Mouse (Mus musculus): ENCODE data around the gene Pds5a. TPM values are rescaled to one million over a fixed set of nuclear protein-coding genes. Genes with fewer than 3 reads are reported as not detected.

The Pds5a gene
- polyA plus RNA-seq, 1 experiment from 2014 or later, result 78.4 TPM

DNA sequence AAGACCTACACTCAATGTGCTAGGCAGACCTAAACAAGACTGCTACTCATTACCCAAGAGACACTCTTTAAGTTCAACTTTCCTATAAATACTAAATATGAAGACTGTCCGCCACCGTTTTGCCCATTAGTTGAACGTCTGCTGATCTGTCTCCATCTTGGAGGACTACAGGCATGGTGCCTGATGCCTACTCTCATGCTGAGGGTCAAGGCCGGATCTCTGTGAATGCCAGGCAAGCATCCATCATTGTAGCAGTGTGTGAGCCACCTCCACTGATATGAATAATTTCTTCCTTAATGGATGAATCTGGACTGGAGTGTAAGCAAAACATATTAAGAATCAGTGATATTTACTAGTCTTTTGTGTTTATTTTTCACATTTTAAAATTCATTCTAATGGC lies 87.5 kb downstream of the Pds5a start:
- H3K36me3 ChIP-seq (ENCODE audit: control insufficient read depth, insufficient read depth, low read length), result peaks cover 27% of the 10 kb centered on the region
- no peak overlapping the region for H3K4me3 ChIP-seq (replicated peaks; ENCODE audit: low read depth, low read length)
- H3K27ac ChIP-seq (replicated peaks; ENCODE audit: low read depth, low read length), result no peak overlapping the region
- H3K9ac ChIP-seq (replicated peaks; ENCODE audit: low read length), result no peak overlapping the region
- ATAC-seq (ENCODE audit: low FRiP score, low TSS enrichment), result no peak
- H3K4me2 ChIP-seq (ENCODE audit: low read length), result no peak overlapping the region
- WGBS, result 88% methylated on average over 4 of the region's 4 CpGs
- no peaks in the 10 kb centered on the region for H3K27me3 ChIP-seq (ENCODE audit: control insufficient read depth, insufficient read depth, low read length)
- no peak for DNase-seq
- H3K4me1 ChIP-seq (ENCODE audit: control insufficient read depth, insufficient read depth, low read length), result no peaks in the 10 kb centered on the region
- no peaks in the 10 kb centered on the region for H3K9me3 ChIP-seq (ENCODE audit: control insufficient read depth, low read length)

- no peak for ATAC-seq (ENCODE audit: low FRiP score, low TSS enrichment)
- H3K27me3 ChIP-seq (ENCODE audit: control insufficient read depth, insufficient read depth, low read length), result no peaks in the 10 kb centered on the region
Measured at GRCm38 (mm10) chr5:65609769-65610168, 88.3 kb downstream of the Pds5a start.

GRCm38 (mm10) chr5:65606820-65607219 lies 91.3 kb downstream of the Pds5a start:
- no peak for ATAC-seq (ENCODE audit: low FRiP score, low TSS enrichment)
- H3K27ac ChIP-seq (replicated peaks; ENCODE audit: low read depth, low read length), result no peak overlapping the region
- no peak overlapping the region for H3K4me2 ChIP-seq (ENCODE audit: low read length)
- H3K36me3 ChIP-seq (ENCODE audit: control insufficient read depth, insufficient read depth, low read length), result peaks cover 18% of the 10 kb centered on the region
- 97% methylated on average over 1 of the region's 1 CpGs for WGBS
- no peaks in the 10 kb centered on the region for H3K4me1 ChIP-seq (ENCODE audit: control insufficient read depth, insufficient read depth, low read length)
- H3K9me3 ChIP-seq (ENCODE audit: control insufficient read depth, low read length), result no peaks in the 10 kb centered on the region
- DNase-seq, result no peak
- H3K4me3 ChIP-seq (replicated peaks; ENCODE audit: low read depth, low read length), result no peak overlapping the region
- H3K27me3 ChIP-seq (ENCODE audit: control insufficient read depth, insufficient read depth, low read length), result no peaks in the 10 kb centered on the region
- H3K9ac ChIP-seq (replicated peaks; ENCODE audit: low read length), result no peak overlapping the region

More at GRCm38 (mm10) chr5:65609769-65610168, 88.3 kb downstream of the Pds5a start:
- no peak overlapping the region for H3K9ac ChIP-seq (replicated peaks; ENCODE audit: low read length)
- no peaks in the 10 kb centered on the region for H3K9me3 ChIP-seq (ENCODE audit: control insufficient read depth, low read length)
- H3K4me2 ChIP-seq (ENCODE audit: low read length), result no peak overlapping the region
- DNase-seq, result no peak
- 88% methylated on average over 5 of the region's 5 CpGs for WGBS
- H3K4me1 ChIP-seq (ENCODE audit: control insufficient read depth, insufficient read depth, low read length), result no peaks in the 10 kb centered on the region
- H3K4me3 ChIP-seq (replicated peaks; ENCODE audit: low read depth, low read length), result no peak overlapping the region
- H3K36me3 ChIP-seq (ENCODE audit: control insufficient read depth, insufficient read depth, low read length), result peaks cover 21% of the 10 kb centered on the region
- H3K27ac ChIP-seq (replicated peaks; ENCODE audit: low read depth, low read length), result no peak overlapping the region

- H3K4me1 ChIP-seq (ENCODE audit: control insufficient read depth, insufficient read depth, low read length), result no peaks in the 10 kb centered on the region
- 95% methylated on average over 7 of the region's 7 CpGs for WGBS
- no peak overlapping the region for H3K27ac ChIP-seq (replicated peaks; ENCODE audit: low read depth, low read length)
Measured at GRCm38 (mm10) chr5:65599681-65600080, 98.4 kb downstream of the Pds5a start.

GRCm38 (mm10) chr5:65592421-65592820 lies 105.7 kb downstream of the Pds5a start:
- ATAC-seq (ENCODE audit: low FRiP score, low TSS enrichment) (no peak), DNase-seq (no peak)
- Histone ChIP-seq H3K4me2 (ENCODE audit: low read length) (no peak overlapping the region), H3K27ac (replicated peaks; ENCODE audit: low read depth, low read length) (no peak overlapping the region), H3K9ac (replicated peaks; ENCODE audit: low read length) (no peak overlapping the region), H3K36me3 (ENCODE audit: control insufficient read depth, insufficient read depth, low read length) (peaks cover 26% of the 10 kb centered on the region), H3K4me3 (replicated peaks; ENCODE audit: low read depth, low read length) (no peak overlapping the region), H3K27me3 (ENCODE audit: control insufficient read depth, insufficient read depth, low read length) (no peaks in the 10 kb centered on the region), H3K9me3 (ENCODE audit: control insufficient read depth, low read length) (no peaks in the 10 kb centered on the region), H3K4me1 (ENCODE audit: control insufficient read depth, insufficient read depth, low read length) (no peaks in the 10 kb centered on the region)
- 94% methylated on average over 2 of the region's 2 CpGs for WGBS

More at GRCm38 (mm10) chr5:65599681-65600080, 98.4 kb downstream of the Pds5a start:
- no peak for ATAC-seq (ENCODE audit: low FRiP score, low TSS enrichment)
- no peak for DNase-seq
- H3K4me2 ChIP-seq (ENCODE audit: low read length), result no peak overlapping the region
- H3K9me3 ChIP-seq (ENCODE audit: control insufficient read depth, low read length), result no peaks in the 10 kb centered on the region
- no peaks in the 10 kb centered on the region for H3K27me3 ChIP-seq (ENCODE audit: control insufficient read depth, insufficient read depth, low read length)
- no peak overlapping the region for H3K4me3 ChIP-seq (replicated peaks; ENCODE audit: low read depth, low read length)
- H3K9ac ChIP-seq (replicated peaks; ENCODE audit: low read length), result no peak overlapping the region
- peaks cover 23% of the 10 kb centered on the region for H3K36me3 ChIP-seq (ENCODE audit: control insufficient read depth, insufficient read depth, low read length)

- ATAC-seq (ENCODE audit: low FRiP score, low TSS enrichment) (no peak), DNase-seq (no peak)
- Histone ChIP-seq H3K9ac (replicated peaks; ENCODE audit: low read length) (no peak overlapping the region), H3K27me3 (ENCODE audit: control insufficient read depth, insufficient read depth, low read length) (no peaks in the 10 kb centered on the region), H3K9me3 (ENCODE audit: control insufficient read depth, low read length) (no peaks in the 10 kb centered on the region), H3K27ac (replicated peaks; ENCODE audit: low read depth, low read length) (no peak overlapping the region), H3K4me1 (ENCODE audit: control insufficient read depth, insufficient read depth, low read length) (no peaks in the 10 kb centered on the region), H3K4me2 (ENCODE audit: low read length) (no peak overlapping the region), H3K36me3 (ENCODE audit: control insufficient read depth, insufficient read depth, low read length) (peaks cover 26% of the 10 kb centered on the region), H3K4me3 (replicated peaks; ENCODE audit: low read depth, low read length) (no peak overlapping the region)
- WGBS, result 94% methylated on average over 1 of the region's 1 CpGs
Measured at GRCm38 (mm10) chr5:65590199-65590598, 107.9 kb downstream of the Pds5a start.

GRCm38 (mm10) chr5:65586291-65586690 lies 111.8 kb downstream of the Pds5a start:
- no peak overlapping the region for H3K4me3 ChIP-seq (replicated peaks; ENCODE audit: low read depth, low read length)
- peaks cover 28% of the 10 kb centered on the region for H3K36me3 ChIP-seq (ENCODE audit: control insufficient read depth, insufficient read depth, low read length)
- H3K9ac ChIP-seq (replicated peaks; ENCODE audit: low read length), result no peak overlapping the region
- WGBS, result 94% methylated on average over 5 of the region's 5 CpGs
- no peaks in the 10 kb centered on the region for H3K27me3 ChIP-seq (ENCODE audit: control insufficient read depth, insufficient read depth, low read length)
- H3K27ac ChIP-seq (replicated peaks; ENCODE audit: low read depth, low read length), result no peak overlapping the region
- ATAC-seq (ENCODE audit: low FRiP score, low TSS enrichment) (no peak), DNase-seq (no peak)
- H3K9me3 ChIP-seq (ENCODE audit: control insufficient read depth, low read length), result no peaks in the 10 kb centered on the region
- no peaks in the 10 kb centered on the region for H3K4me1 ChIP-seq (ENCODE audit: control insufficient read depth, insufficient read depth, low read length)
- H3K4me2 ChIP-seq (ENCODE audit: low read length), result no peak overlapping the region

DNA sequence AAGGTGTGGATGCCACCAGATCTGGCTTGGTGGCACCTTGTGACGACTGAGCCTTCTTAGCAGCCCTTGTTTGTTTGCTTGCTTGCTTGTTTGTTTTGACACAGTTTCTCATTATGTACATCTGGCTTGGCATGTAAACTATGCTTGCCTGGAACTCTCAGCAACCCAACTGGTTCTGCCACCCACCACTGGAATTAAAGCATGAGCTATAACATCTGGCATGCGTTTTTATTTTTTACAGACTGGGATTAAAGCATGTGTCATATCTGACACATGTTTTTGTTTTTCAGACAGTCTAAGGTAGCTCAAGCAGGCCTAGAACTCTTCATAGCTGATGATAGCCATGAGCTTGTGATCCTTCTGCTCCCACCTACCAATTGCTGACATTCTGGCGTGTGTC lies 119.5 kb downstream of the Pds5a start:
- H3K4me3 ChIP-seq (replicated peaks; ENCODE audit: low read depth, low read length), result no peak overlapping the region
- no peaks in the 10 kb centered on the region for H3K27me3 ChIP-seq (ENCODE audit: control insufficient read depth, insufficient read depth, low read length)
- no peak for ATAC-seq (ENCODE audit: low FRiP score, low TSS enrichment)
- H3K4me2 ChIP-seq (ENCODE audit: low read length), result no peak overlapping the region
- H3K27ac ChIP-seq (replicated peaks; ENCODE audit: low read depth, low read length), result no peak overlapping the region
- H3K36me3 ChIP-seq (ENCODE audit: control insufficient read depth, insufficient read depth, low read length), result peaks cover 22% of the 10 kb centered on the region
- WGBS, result 96% methylated on average over 3 of the region's 3 CpGs
- no peaks in the 10 kb centered on the region for H3K9me3 ChIP-seq (ENCODE audit: control insufficient read depth, low read length)
- no peaks in the 10 kb centered on the region for H3K4me1 ChIP-seq (ENCODE audit: control insufficient read depth, insufficient read depth, low read length)
- no peak overlapping the region for H3K9ac ChIP-seq (replicated peaks; ENCODE audit: low read length)
- no peak for DNase-seq

DNA sequence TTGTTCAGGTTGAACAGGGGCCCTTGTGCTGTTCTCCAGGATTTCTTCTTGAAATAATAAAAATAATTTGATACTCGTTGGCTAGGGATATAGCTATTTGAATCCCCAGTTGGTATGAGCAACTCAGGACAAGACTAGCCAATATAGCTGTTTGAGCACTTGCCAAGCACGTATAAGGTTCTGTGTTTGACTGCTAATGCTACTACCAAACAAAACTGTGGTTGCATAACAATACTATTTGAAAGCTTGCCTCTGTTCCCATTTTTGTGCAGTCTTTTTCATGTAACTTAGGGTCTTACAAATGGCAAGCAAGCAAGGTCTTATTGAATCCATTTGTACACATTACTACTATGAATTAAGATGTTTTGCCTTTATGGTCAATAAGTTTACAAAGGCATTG lies 122.2 kb downstream of the Pds5a start:
- Histone ChIP-seq H3K4me3 (replicated peaks; ENCODE audit: low read depth, low read length) (no peak overlapping the region), H3K4me2 (ENCODE audit: low read length) (no peak overlapping the region), H3K9ac (replicated peaks; ENCODE audit: low read length) (no peak overlapping the region), H3K9me3 (ENCODE audit: control insufficient read depth, low read length) (no peaks in the 10 kb centered on the region), H3K27ac (replicated peaks; ENCODE audit: low read depth, low read length) (no peak overlapping the region), H3K36me3 (ENCODE audit: control insufficient read depth, insufficient read depth, low read length) (peaks cover 18% of the 10 kb centered on the region), H3K4me1 (ENCODE audit: control insufficient read depth, insufficient read depth, low read length) (no peaks in the 10 kb centered on the region), H3K27me3 (ENCODE audit: control insufficient read depth, insufficient read depth, low read length) (no peaks in the 10 kb centered on the region)
- ATAC-seq (ENCODE audit: low FRiP score, low TSS enrichment), result no peak
- no peak for DNase-seq
- WGBS, result 84% methylated on average over 2 of the region's 2 CpGs

All from midbrain, embryonic 14.5 days (tissue).